Comparison of ENCODE assay signal across 11 mouse cellular contexts in the genomic region with DNA sequence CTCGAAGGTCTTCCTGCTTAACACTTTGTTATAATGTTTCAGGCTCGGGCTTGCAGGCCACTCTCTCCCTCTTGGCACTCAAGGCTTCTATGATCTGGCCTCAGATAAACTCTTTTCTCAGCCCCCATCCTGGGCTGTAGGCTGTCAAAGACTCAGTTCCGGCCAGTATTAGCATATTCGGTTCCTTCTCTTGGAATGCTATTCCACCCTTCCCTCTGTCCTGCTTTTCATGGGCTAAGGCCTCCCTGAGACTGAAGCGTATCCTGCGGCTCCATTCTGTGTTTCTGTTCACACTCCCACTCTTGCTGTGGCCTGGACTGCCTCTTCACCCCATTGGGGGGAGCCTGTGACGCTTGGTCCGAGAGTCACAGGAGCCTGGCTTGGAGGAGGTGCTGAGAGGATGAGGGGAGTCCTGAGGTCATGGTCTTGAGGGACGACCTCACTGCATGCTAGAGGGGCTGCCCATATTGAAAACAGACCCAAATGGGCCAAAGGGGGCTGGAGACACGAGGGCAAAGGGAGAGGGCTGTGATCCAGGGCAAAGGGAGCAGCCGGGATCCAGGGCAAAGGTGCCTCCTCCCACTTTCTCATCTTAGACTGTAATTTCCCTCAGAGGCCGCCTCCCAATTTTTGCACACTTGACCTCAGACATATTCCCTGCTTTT. TPM values are rescaled to one million over a fixed set of nuclear protein-coding genes. Genes with fewer than 3 reads are reported as not detected.
DNase-seq lines count a peak whose midpoint lies in the region; ATAC-seq lines count a peak whose summit lies in the region.
"Had no signal": no experiment of that assay in that cellular context is flagged by ENCODE, and none has a peak within 500 bp of the region (broad histone marks: within the 10 kb centered on the region; RNA-seq: fewer than 3 reads in every experiment).

No protein-coding gene starts in this region.

- no peaks in the 10 kb centered on the region for H3K9me3 ChIP-seq in heart, embryonic 12.5 days (replicated peaks)
- no peaks in the 10 kb centered on the region for H3K9me3 ChIP-seq in embryonic facial prominence, embryonic 10.5 days
- no peaks in the 10 kb centered on the region for H3K9me3 ChIP-seq in hindbrain, embryonic 15.5 days
- no peaks in the 10 kb centered on the region for H3K9me3 ChIP-seq in neural tube, embryonic 12.5 days
- H3K9me3 ChIP-seq: megakaryocyte, embryonic 14.5 days had no signal

- peaks cover 90% of the 10 kb centered on the region for H3K27me3 ChIP-seq in heart, embryonic 12.5 days (replicated peaks)
- peaks cover 83% of the 10 kb centered on the region for H3K27me3 ChIP-seq in embryonic facial prominence, embryonic 10.5 days (replicated peaks; ENCODE audit: low read depth, poor library complexity, severe bottlenecking)
- peaks cover 58% of the 10 kb centered on the region for H3K27me3 ChIP-seq in hindbrain, embryonic 15.5 days
- peaks cover 71% of the 10 kb centered on the region for H3K27me3 ChIP-seq in neural tube, embryonic 12.5 days (replicated peaks)

- intact Hi-C loops in heart, postnatal 14 days (cut with DNase I) = no loop called here
- intact Hi-C loops in left cerebral cortex, postnatal 25 days (cut with DNase I) = no loop called here

- DNase-seq in heart, postnatal 14 days = no peak
- DNase-seq in embryonic facial prominence, embryonic 10.5 days (ENCODE audit: low spot score) = peak; percentile 36
- DNase-seq in layer of hippocampus, postnatal 25 days (ENCODE audit: extremely low spot score in 1 of 2, low spot score in 1 of 2) = no peak
- DNase-seq in retina, postnatal 1 day = no peak
- no peak for DNase-seq in left cerebral cortex, postnatal 25 days (ENCODE audit: low spot score in 2 of 2)

- ATAC-seq in heart, embryonic 12.5 days (ENCODE audit: insufficient number of reproducible peaks, low FRiP score) = no peak
- 0 out of 2 replicates have a peak, but pooled peaks have one; percentile 16 for ATAC-seq in hindbrain, embryonic 15.5 days (ENCODE audit: low FRiP score, low read depth)
- no peak; the same call in 1 of the 2 replicates for ATAC-seq in neural tube, embryonic 12.5 days (ENCODE audit: low FRiP score, low read depth)

- H3K4me3 ChIP-seq in heart, embryonic 12.5 days = peak overlapping the region; percentile 35
- H3K4me3 ChIP-seq in embryonic facial prominence, embryonic 10.5 days = peak overlapping the region; percentile 49
- peak overlapping the region; percentile 33 for H3K4me3 ChIP-seq in hindbrain, embryonic 15.5 days
- H3K4me3 ChIP-seq in neural tube, embryonic 12.5 days = peak overlapping the region; percentile 34; the same call in 1 of the 2 replicates
- H3K4me3 ChIP-seq: erythroblast, embryonic 14.5 days had no signal

- H3K9ac ChIP-seq in heart, embryonic 12.5 days = no peak overlapping the region
- H3K9ac ChIP-seq in hindbrain, embryonic 15.5 days = no peak overlapping the region
- no peak overlapping the region for H3K9ac ChIP-seq in neural tube, embryonic 12.5 days

- 14% methylated on average over 12 of the region's 12 CpGs for WGBS in heart, embryonic 12.5 days
- 17% methylated on average over 12 of the region's 12 CpGs for WGBS in embryonic facial prominence, embryonic 10.5 days
- WGBS in hindbrain, embryonic 15.5 days = 17% methylated on average over 12 of the region's 12 CpGs
- WGBS in neural tube, embryonic 12.5 days = 18% methylated on average over 12 of the region's 12 CpGs

- no peaks in the 10 kb centered on the region for H3K36me3 ChIP-seq in heart, embryonic 12.5 days
- no peaks in the 10 kb centered on the region for H3K36me3 ChIP-seq in embryonic facial prominence, embryonic 10.5 days (replicated peaks)
- H3K36me3 ChIP-seq in hindbrain, embryonic 15.5 days = no peaks in the 10 kb centered on the region
- no peaks in the 10 kb centered on the region for H3K36me3 ChIP-seq in neural tube, embryonic 12.5 days

- peaks cover 21% of the 10 kb centered on the region for H3K4me1 ChIP-seq in heart, embryonic 12.5 days (replicated peaks)
- H3K4me1 ChIP-seq in embryonic facial prominence, embryonic 10.5 days = peaks cover 36% of the 10 kb centered on the region
- H3K4me1 ChIP-seq in hindbrain, embryonic 15.5 days (replicated peaks) = peaks cover 20% of the 10 kb centered on the region
- H3K4me1 ChIP-seq in neural tube, embryonic 12.5 days = peaks cover 19% of the 10 kb centered on the region

- peak overlapping the region; percentile 64 for H3K4me2 ChIP-seq in heart, embryonic 12.5 days
- peak overlapping the region; percentile 57 for H3K4me2 ChIP-seq in hindbrain, embryonic 15.5 days
- peak overlapping the region; percentile 60 for H3K4me2 ChIP-seq in neural tube, embryonic 12.5 days (replicated peaks)

- no peak overlapping the region for H3K27ac ChIP-seq in heart, embryonic 12.5 days (ENCODE audit: poor library complexity, severe bottlenecking)
- no peak overlapping the region for H3K27ac ChIP-seq in embryonic facial prominence, embryonic 10.5 days (replicated peaks)
- H3K27ac ChIP-seq in hindbrain, embryonic 15.5 days (replicated peaks) = no peak overlapping the region
- H3K27ac ChIP-seq in neural tube, embryonic 12.5 days = no peak overlapping the region

RNA-seq across cellular contexts. Expression of a gene that starts 2.3 kb away (rescaled TPM):
- not detected in 2 replicates for polyA plus RNA-seq in heart, embryonic 12.5 days (2016; fragmentation: Nextera tagmentation; extraction: Ambion mirVana)
- total RNA-seq in heart, postnatal 14 days (2021) = 1 to 10 TPM in 1 of 2 experiments, not detected in 1; 2.1 TPM
- polyA plus RNA-seq in embryonic facial prominence, embryonic 10.5 days (2016; fragmentation: Nextera tagmentation; extraction: Ambion mirVana) = 0.45 and 0.60 TPM in 2 replicates
- polyA plus RNA-seq in hindbrain, embryonic 15.5 days (2015; fragmentation: Nextera tagmentation; extraction: Ambion mirVana) = 0.05 and 0.12 TPM in 2 replicates
- not detected in 2 replicates for polyA plus RNA-seq in neural tube, embryonic 12.5 days (2016; fragmentation: Nextera tagmentation; extraction: Ambion mirVana)
- total RNA-seq in layer of hippocampus, postnatal 25 days (2021) = not detected
- not detected for total RNA-seq in left cerebral cortex, postnatal 25 days (2021)
- total RNA-seq: left cerebral cortex, postnatal 36 days had no signal
- polyA plus RNA-seq: erythroblast, embryonic 14.5 days had no signal

RNA-seq across cellular contexts. Expression of a gene that starts 18.1 kb away (rescaled TPM):
- polyA plus RNA-seq in heart, embryonic 12.5 days (2016; fragmentation: Nextera tagmentation; extraction: Ambion mirVana) = 45.7 and 48.6 TPM in 2 replicates
- total RNA-seq in heart, postnatal 14 days (2021) = 10 to 100 TPM; 15.8 to 16.9 TPM
- polyA plus RNA-seq in embryonic facial prominence, embryonic 10.5 days (2016; fragmentation: Nextera tagmentation; extraction: Ambion mirVana) = 71.4 and 75.8 TPM in 2 replicates
- 84.6 and 90.3 TPM in 2 replicates for polyA plus RNA-seq in hindbrain, embryonic 15.5 days (2015; fragmentation: Nextera tagmentation; extraction: Ambion mirVana)
- 101 and 105 TPM in 2 replicates for polyA plus RNA-seq in neural tube, embryonic 12.5 days (2016; fragmentation: Nextera tagmentation; extraction: Ambion mirVana)
- total RNA-seq in layer of hippocampus, postnatal 25 days (2021) = 10 to 100 TPM; 33.0 to 36.7 TPM
- total RNA-seq in left cerebral cortex, postnatal 25 days (2021) = 10 to 100 TPM; 35.8 to 37.4 TPM

RNA-seq across cellular contexts. Expression of a gene that starts 41.1 kb away (rescaled TPM):
- polyA plus RNA-seq in heart, embryonic 12.5 days (2016; fragmentation: Nextera tagmentation; extraction: Ambion mirVana) = not detected in 2 replicates
- total RNA-seq in heart, postnatal 14 days (2021) = not detected
- 0.05 and 0.09 TPM in 2 replicates for polyA plus RNA-seq in embryonic facial prominence, embryonic 10.5 days (2016; fragmentation: Nextera tagmentation; extraction: Ambion mirVana)
- polyA plus RNA-seq in hindbrain, embryonic 15.5 days (2015; fragmentation: Nextera tagmentation; extraction: Ambion mirVana) = 0.59 and 0.73 TPM in 2 replicates
- polyA plus RNA-seq in neural tube, embryonic 12.5 days (2016; fragmentation: Nextera tagmentation; extraction: Ambion mirVana) = not detected in 2 replicates
- total RNA-seq in layer of hippocampus, postnatal 25 days (2021) = 10 to 100 TPM; 13.8 to 16.5 TPM
- 1 to 10 TPM; 1.3 to 1.6 TPM for total RNA-seq in left cerebral cortex, postnatal 25 days (2021)
- polyA plus RNA-seq: erythroblast, embryonic 14.5 days had no signal

RNA-seq across cellular contexts. Expression of a gene that starts 57.8 kb away (rescaled TPM):
- polyA plus RNA-seq in heart, embryonic 12.5 days (2016; fragmentation: Nextera tagmentation; extraction: Ambion mirVana) = 59.4 and 61.3 TPM in 2 replicates
- 10 to 100 TPM; 13.1 to 13.7 TPM for total RNA-seq in heart, postnatal 14 days (2021)
- 193 and 201 TPM in 2 replicates for polyA plus RNA-seq in embryonic facial prominence, embryonic 10.5 days (2016; fragmentation: Nextera tagmentation; extraction: Ambion mirVana)
- polyA plus RNA-seq in hindbrain, embryonic 15.5 days (2015; fragmentation: Nextera tagmentation; extraction: Ambion mirVana) = 40.5 and 43.1 TPM in 2 replicates
- 83.6 and 92.4 TPM in 2 replicates for polyA plus RNA-seq in neural tube, embryonic 12.5 days (2016; fragmentation: Nextera tagmentation; extraction: Ambion mirVana)
- 10 to 100 TPM; 12.0 to 14.8 TPM for total RNA-seq in layer of hippocampus, postnatal 25 days (2021)
- total RNA-seq in left cerebral cortex, postnatal 25 days (2021) = 10 to 100 TPM; 11.0 to 11.9 TPM

RNA-seq across cellular contexts. Expression of a gene that starts 57.8 kb away (rescaled TPM):
- polyA plus RNA-seq in heart, embryonic 12.5 days (2016; fragmentation: Nextera tagmentation; extraction: Ambion mirVana) = 9.0 and 10.7 TPM in 2 replicates
- 1 to 10 TPM; 4.8 to 5.5 TPM for total RNA-seq in heart, postnatal 14 days (2021)
- polyA plus RNA-seq in embryonic facial prominence, embryonic 10.5 days (2016; fragmentation: Nextera tagmentation; extraction: Ambion mirVana) = 19.1 and 20.7 TPM in 2 replicates
- polyA plus RNA-seq in hindbrain, embryonic 15.5 days (2015; fragmentation: Nextera tagmentation; extraction: Ambion mirVana) = 18.1 and 20.5 TPM in 2 replicates
- 21.3 and 22.3 TPM in 2 replicates for polyA plus RNA-seq in neural tube, embryonic 12.5 days (2016; fragmentation: Nextera tagmentation; extraction: Ambion mirVana)
- total RNA-seq in layer of hippocampus, postnatal 25 days (2021) = 10 to 100 TPM; 16.5 to 20.9 TPM
- 10 to 100 TPM; 16.0 to 22.7 TPM for total RNA-seq in left cerebral cortex, postnatal 25 days (2021)
